Mouse (Mus musculus): ENCODE results near the gene Lrrc20. TPM values are rescaled to one million over a fixed set of nuclear protein-coding genes. Genes with fewer than 3 reads are reported as not detected.

The Lrrc20 gene
- total RNA-seq, 1 experiment, result 2.1 TPM

DNA sequence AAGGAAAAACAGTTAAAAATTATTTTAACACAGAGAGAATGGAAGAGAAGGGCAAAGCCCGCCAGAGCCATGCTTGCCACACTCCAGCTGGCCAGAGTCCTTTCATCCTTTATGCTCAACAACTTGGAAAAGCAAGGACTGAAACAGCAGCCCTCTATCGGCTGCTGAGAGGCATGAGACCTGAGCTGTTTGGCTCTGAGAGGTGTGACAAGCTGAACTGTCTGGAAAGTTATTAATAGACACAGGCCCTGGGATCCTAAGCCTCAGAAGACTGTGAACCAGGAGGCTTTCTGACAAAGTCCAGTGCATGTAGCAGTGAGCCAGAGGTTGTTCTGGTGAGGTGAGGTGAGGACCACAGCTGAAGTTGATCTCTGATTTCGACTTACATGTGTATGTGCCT lies 2.0 kb upstream of the Lrrc20 start:
- Histone ChIP-seq H3K27ac (ENCODE audit: insufficient read depth, low read depth, low read length, poor library complexity, severe bottlenecking) (no peak overlapping the region), H3K9me3 (ENCODE audit: control insufficient read depth, insufficient read depth, low read depth, low read length) (no peaks in the 10 kb centered on the region), H3K4me1 (ENCODE audit: control insufficient read depth in 2 of 2, insufficient read depth in 2 of 2, low read length in 2 of 2, poor library complexity in 1 of 2) (no peaks in the 10 kb centered on the region; a peak in 1 of 4 replicates), H3K36me3 (ENCODE audit: control insufficient read depth, insufficient read depth, low read length, poor library complexity, severe bottlenecking) (no peaks in the 10 kb centered on the region), H3K4me3 (ENCODE audit: insufficient read depth in 1 of 2, low read depth in 1 of 2, low read length in 2 of 2, poor library complexity in 1 of 2, severe bottlenecking in 1 of 2) (no peak overlapping the region), H3K9ac (ENCODE audit: insufficient read depth, low read depth, low read length, poor library complexity, severe bottlenecking) (no peak overlapping the region)
- no peak for DNase-seq (ENCODE audit: low read depth, low spot score)
- in situ Hi-C loops (cut with MboI; ENCODE audit: low sequenced_read_pairs in 2 of 2, unreplicated experiment in 2 of 2), result no loop called here
- no peak for TF ChIP-seq CHD2 (IDR thresholded peaks at IDR 0.05; ENCODE audit: low read depth, low read length)
- no peak for TF ChIP-seq ZNF384 (IDR thresholded peaks at IDR 0.05; ENCODE audit: low read depth, low read length)
- TF ChIP-seq MAFK (IDR thresholded peaks at IDR 0.05; ENCODE audit: insufficient read depth, low read depth, low read length), result no peak
- no peak for TF ChIP-seq HCFC1 (IDR thresholded peaks at IDR 0.05; ENCODE audit: borderline replicate concordance, insufficient read depth, low read length)
- no peak for TF ChIP-seq ZC3H11A (IDR thresholded peaks at IDR 0.05; ENCODE audit: borderline replicate concordance, low read depth, low read length)

DNA sequence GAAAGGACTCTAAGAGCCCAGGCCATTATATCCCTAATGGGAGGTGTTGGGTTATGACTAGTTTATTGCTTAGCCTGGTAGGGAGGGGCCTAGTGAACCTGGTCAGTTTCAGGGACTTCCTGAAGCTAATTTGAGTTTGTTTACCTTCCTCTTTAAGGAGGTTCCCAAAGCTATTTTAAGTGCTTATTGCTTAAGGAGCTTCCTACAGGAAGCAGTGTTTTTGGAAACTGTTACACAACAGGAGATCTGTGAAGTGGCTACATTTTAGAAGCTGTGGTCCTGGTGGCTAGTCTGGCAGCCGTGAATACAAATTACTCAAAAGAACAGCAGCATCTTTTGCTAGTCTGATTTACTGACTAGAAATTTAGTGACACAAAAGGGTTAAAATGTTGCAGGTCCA lies 1.3 kb upstream of the Lrrc20 start:
- in situ Hi-C loops (cut with MboI; ENCODE audit: low sequenced_read_pairs in 2 of 2, unreplicated experiment in 2 of 2), result no loop called here
- no peak for DNase-seq (ENCODE audit: low read depth, low spot score)
- no peaks in the 10 kb centered on the region for H3K9me3 ChIP-seq (ENCODE audit: control insufficient read depth, insufficient read depth, low read depth, low read length)
- no peak overlapping the region for H3K4me3 ChIP-seq (ENCODE audit: insufficient read depth in 1 of 2, low read depth in 1 of 2, low read length in 2 of 2, poor library complexity in 1 of 2, severe bottlenecking in 1 of 2)
- H3K9ac ChIP-seq (ENCODE audit: insufficient read depth, low read depth, low read length, poor library complexity, severe bottlenecking), result no peak overlapping the region
- no peaks in the 10 kb centered on the region; a peak in 1 of 4 replicates for H3K4me1 ChIP-seq (ENCODE audit: control insufficient read depth in 2 of 2, insufficient read depth in 2 of 2, low read length in 2 of 2, poor library complexity in 1 of 2)
- TF ChIP-seq ZNF384 (IDR thresholded peaks at IDR 0.05; ENCODE audit: low read depth, low read length) (no peak), HCFC1 (IDR thresholded peaks at IDR 0.05; ENCODE audit: borderline replicate concordance, insufficient read depth, low read length) (no peak), ZC3H11A (IDR thresholded peaks at IDR 0.05; ENCODE audit: borderline replicate concordance, low read depth, low read length) (no peak), CHD2 (IDR thresholded peaks at IDR 0.05; ENCODE audit: low read depth, low read length) (no peak)
- no peak overlapping the region for H3K27ac ChIP-seq (ENCODE audit: insufficient read depth, low read depth, low read length, poor library complexity, severe bottlenecking)
- H3K36me3 ChIP-seq (ENCODE audit: control insufficient read depth, insufficient read depth, low read length, poor library complexity, severe bottlenecking), result no peaks in the 10 kb centered on the region

DNA sequence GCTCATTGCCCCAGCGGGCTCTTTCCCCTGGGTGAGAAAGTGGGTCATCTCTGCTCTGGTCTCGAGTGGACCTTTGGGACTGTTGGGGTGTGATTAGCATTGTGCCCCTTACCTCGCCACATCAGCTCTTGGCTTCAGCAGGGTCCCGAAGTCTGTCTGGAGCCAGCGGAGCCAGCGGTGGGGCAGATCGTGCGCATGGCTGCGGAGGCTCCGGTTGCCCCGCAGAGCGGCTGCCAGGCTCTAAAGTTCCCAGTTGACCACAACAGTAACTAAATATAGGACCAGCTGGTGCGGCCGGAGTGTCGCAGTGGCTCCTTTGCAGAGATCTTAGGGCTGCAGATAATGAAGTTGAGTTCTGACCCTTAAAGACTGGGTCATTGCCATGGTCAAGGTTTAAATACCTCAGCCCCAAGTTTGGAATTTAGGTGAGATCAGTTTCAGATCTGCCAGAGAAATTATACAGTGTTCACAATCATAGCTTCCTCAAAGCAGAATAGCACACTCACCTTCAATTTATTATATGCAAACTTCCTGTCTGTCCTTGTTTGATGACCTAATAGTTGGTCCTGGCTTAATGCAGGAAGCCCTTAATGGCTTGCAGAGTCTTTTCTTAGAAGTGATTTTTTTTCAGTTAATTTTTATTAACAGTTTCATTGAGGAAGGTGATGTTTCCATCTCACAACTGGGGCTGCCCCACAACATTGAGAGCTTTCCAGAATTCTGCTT lies 1.0 kb downstream of the Lrrc20 start:
- H3K27ac ChIP-seq (ENCODE audit: insufficient read depth, low read depth, low read length, poor library complexity, severe bottlenecking), result no peak overlapping the region

DNA sequence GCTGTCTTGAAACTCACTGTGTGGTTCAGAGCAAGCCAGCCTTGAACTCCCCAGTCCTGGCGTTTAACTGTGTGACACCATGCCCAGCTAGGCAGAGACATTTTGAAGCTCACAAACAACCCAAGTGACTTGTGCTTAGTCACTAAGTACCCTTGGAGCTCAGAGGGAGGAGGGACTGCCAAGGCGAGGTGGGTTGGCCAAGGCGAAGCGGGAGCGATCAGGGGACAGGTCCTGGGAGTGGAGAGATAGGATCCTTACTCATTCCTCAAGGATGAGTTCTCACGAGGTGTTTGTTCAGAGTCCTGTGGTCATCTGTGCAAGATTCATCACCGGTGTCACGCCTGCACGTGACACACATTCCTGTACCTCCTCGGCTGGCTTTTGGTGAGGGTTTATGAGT lies 3.9 kb downstream of the Lrrc20 start:
- TF ChIP-seq ZNF384 (IDR thresholded peaks at IDR 0.05; ENCODE audit: low read depth, low read length) (no peak), ZC3H11A (IDR thresholded peaks at IDR 0.05; ENCODE audit: borderline replicate concordance, low read depth, low read length) (no peak), MAFK (IDR thresholded peaks at IDR 0.05; ENCODE audit: insufficient read depth, low read depth, low read length) (no peak), CHD2 (IDR thresholded peaks at IDR 0.05; ENCODE audit: low read depth, low read length) (no peak), HCFC1 (IDR thresholded peaks at IDR 0.05; ENCODE audit: borderline replicate concordance, insufficient read depth, low read length) (no peak)
- no peaks in the 10 kb centered on the region; a peak in 1 of 4 replicates for H3K4me1 ChIP-seq (ENCODE audit: control insufficient read depth in 2 of 2, insufficient read depth in 2 of 2, low read length in 2 of 2, poor library complexity in 1 of 2)
- H3K36me3 ChIP-seq (ENCODE audit: control insufficient read depth, insufficient read depth, low read length, poor library complexity, severe bottlenecking), result no peaks in the 10 kb centered on the region
- H3K27ac ChIP-seq (ENCODE audit: insufficient read depth, low read depth, low read length, poor library complexity, severe bottlenecking), result no peak overlapping the region
- H3K4me3 ChIP-seq (ENCODE audit: insufficient read depth in 1 of 2, low read depth in 1 of 2, low read length in 2 of 2, poor library complexity in 1 of 2, severe bottlenecking in 1 of 2), result no peak overlapping the region
- no peak for DNase-seq (ENCODE audit: low read depth, low spot score)
- H3K9ac ChIP-seq (ENCODE audit: insufficient read depth, low read depth, low read length, poor library complexity, severe bottlenecking), result no peak overlapping the region
- H3K9me3 ChIP-seq (ENCODE audit: control insufficient read depth, insufficient read depth, low read depth, low read length), result no peaks in the 10 kb centered on the region
- in situ Hi-C loops (cut with MboI; ENCODE audit: low sequenced_read_pairs in 2 of 2, unreplicated experiment in 2 of 2), result no loop called here

More for the DNA sequence above, 1.0 kb downstream of the Lrrc20 start:
- H3K4me1 ChIP-seq (ENCODE audit: control insufficient read depth in 2 of 2, insufficient read depth in 2 of 2, low read length in 2 of 2, poor library complexity in 1 of 2), result no peaks in the 10 kb centered on the region; a peak in 1 of 4 replicates
- H3K9me3 ChIP-seq (ENCODE audit: control insufficient read depth, insufficient read depth, low read depth, low read length), result no peaks in the 10 kb centered on the region
- no peaks in the 10 kb centered on the region for H3K36me3 ChIP-seq (ENCODE audit: control insufficient read depth, insufficient read depth, low read length, poor library complexity, severe bottlenecking)
- H3K9ac ChIP-seq (ENCODE audit: insufficient read depth, low read depth, low read length, poor library complexity, severe bottlenecking), result peak overlapping the region; percentile 74
- no peak for TF ChIP-seq ZC3H11A (IDR thresholded peaks at IDR 0.05; ENCODE audit: borderline replicate concordance, low read depth, low read length)
- no peak for TF ChIP-seq ZNF384 (IDR thresholded peaks at IDR 0.05; ENCODE audit: low read depth, low read length)
- no peak for TF ChIP-seq MAFK (IDR thresholded peaks at IDR 0.05; ENCODE audit: insufficient read depth, low read depth, low read length)
- TF ChIP-seq HCFC1 (IDR thresholded peaks at IDR 0.05; ENCODE audit: borderline replicate concordance, insufficient read depth, low read length), result no peak
- TF ChIP-seq CHD2 (IDR thresholded peaks at IDR 0.05; ENCODE audit: low read depth, low read length), result no peak
- in situ Hi-C loops (cut with MboI; ENCODE audit: low sequenced_read_pairs in 2 of 2, unreplicated experiment in 2 of 2), result no loop called here
- H3K4me3 ChIP-seq (ENCODE audit: insufficient read depth in 1 of 2, low read depth in 1 of 2, low read length in 2 of 2, poor library complexity in 1 of 2, severe bottlenecking in 1 of 2), result peak overlapping the region; percentile 77 to 94
- DNase-seq (ENCODE audit: low read depth, low spot score), result no peak

Data from ES-E14 (cell line).